Mouse (Mus musculus) stomach, embryonic 15.5 days (tissue): ENCODE results near the gene Pigyl. TPM values are rescaled to one million over a fixed set of nuclear protein-coding genes. Genes with fewer than 3 reads are reported as not detected.

ENCODE experiments used
- ATAC-seq: fragments of 200-750 bp; cut with Nextera tagmentation; 2 replicates; pipeline ENCODE4 v1.8.0; 2017; ENCODE audit warnings: low read depth, moderate number of reproducible peaks, moderate TSS enrichment; ENCODE audit not compliant: insufficient read depth, low FRiP score
- H3K27ac ChIP-seq: fragments of 300-500 bp; sonication (generic); 2 replicates; pipeline ENCODE4 v1.5.1; 2015; ENCODE audit warnings: mild to moderate bottlenecking, inconsistent platforms
- H3K27me3 ChIP-seq: fragments of 300-500 bp; sonication (generic); replicated peaks from 2 replicates; pipeline ENCODE4 v1.6.1; 2015; ENCODE audit warnings: inconsistent platforms
- H3K36me3 ChIP-seq: fragments of 300-500 bp; sonication (generic); 2 replicates; pipeline ENCODE4 v1.6.1; 2015; ENCODE audit warnings: inconsistent platforms
- H3K4me1 ChIP-seq: fragments of 300-500 bp; sonication (generic); 2 replicates; pipeline ENCODE4 v1.6.1; 2015; ENCODE audit warnings: inconsistent platforms
- H3K4me2 ChIP-seq: fragments of 300-500 bp; sonication (generic); 2 replicates; pipeline ENCODE4 v1.6.1; 2015; ENCODE audit warnings: mild to moderate bottlenecking, inconsistent platforms
- H3K4me3 ChIP-seq: fragments of 300-500 bp; sonication (generic); replicated peaks from 2 replicates; pipeline ENCODE4 v1.5.1; 2015; ENCODE audit warnings: inconsistent platforms
- H3K9ac ChIP-seq: fragments of 300-500 bp; sonication (generic); 2 replicates; pipeline ENCODE4 v1.6.1; 2015; ENCODE audit warnings: inconsistent platforms
- H3K9me3 ChIP-seq: fragments of 300-500 bp; sonication (generic); 2 replicates; pipeline ENCODE4 v1.6.1; 2016; ENCODE audit warnings: inconsistent platforms
- WGBS: fragments of 180-500 bp; shearing (Covaris S2); methylation state at CpG from one replicate; pipeline ENCODE4 v1.1.7; 2015; 5-methylcytosine and 5-hydroxymethylcytosine counted together
- polyA plus RNA-seq: library from polyadenylated mRNA; unstranded; fragments of >200 nt; fragmentation: Nextera tagmentation; extraction: Ambion mirVana; gene quantifications from 2 replicates; pipeline ENCODE4 v1.2.1, GENCODE M21; 2015

Gene Pigyl
- polyA plus RNA-seq, 1 experiment from 2014 or later = 88.6 TPM

GRCm38 (mm10) chr9:22125246-22126027 lies 31.2 kb upstream of the Pigyl start:
- H3K9me3 ChIP-seq = no peaks in the 10 kb centered on the region
- no peak for ATAC-seq
- no peak overlapping the region for H3K27ac ChIP-seq
- H3K27me3 ChIP-seq = no peaks in the 10 kb centered on the region
- H3K36me3 ChIP-seq = no peaks in the 10 kb centered on the region
- WGBS = 90% methylated on average over 15 of the region's 15 CpGs
- H3K4me3 ChIP-seq = no peak overlapping the region
- no peak overlapping the region for H3K9ac ChIP-seq
- no peaks in the 10 kb centered on the region for H3K4me1 ChIP-seq
- H3K4me2 ChIP-seq = no peak overlapping the region

- H3K36me3 ChIP-seq = no peaks in the 10 kb centered on the region
- H3K9me3 ChIP-seq = no peaks in the 10 kb centered on the region
- WGBS = 3% methylated on average over 35 of the region's 35 CpGs
- peak overlapping the region; percentile 32; the same call in 1 of the 2 replicates for H3K27ac ChIP-seq
- peak overlapping the region; percentile 40 for H3K9ac ChIP-seq
- H3K4me3 ChIP-seq = peak overlapping the region; percentile 44
- H3K4me1 ChIP-seq = peaks cover 14% of the 10 kb centered on the region
- no peaks in the 10 kb centered on the region for H3K27me3 ChIP-seq
- peak overlapping the region; percentile 87 for H3K4me2 ChIP-seq
- peak; percentile 63 for ATAC-seq
Observed at GRCm38 (mm10) chr9:22131226-22131981, 25.2 kb upstream of the Pigyl start.

GRCm38 (mm10) chr9:22132220-22132619 lies 24.4 kb upstream of the Pigyl start:
- Histone ChIP-seq H3K4me1 (peaks cover 14% of the 10 kb centered on the region), H3K4me2 (peak overlapping the region; percentile 87), H3K9me3 (no peaks in the 10 kb centered on the region), H3K36me3 (no peaks in the 10 kb centered on the region), H3K27me3 (no peaks in the 10 kb centered on the region), H3K9ac (no peak overlapping the region), H3K27ac (peak overlapping the region; percentile 32; the same call in 1 of the 2 replicates), H3K4me3 (peak overlapping the region; percentile 44)
- ATAC-seq = peak; percentile 9; the same call in 1 of the 2 replicates
- WGBS = 31% methylated on average over 11 of the region's 11 CpGs

GRCm38 (mm10) chr9:22134246-22134890 lies 22.3 kb upstream of the Pigyl start:
- 75% methylated on average over 7 of the region's 7 CpGs for WGBS
- no peaks in the 10 kb centered on the region for H3K27me3 ChIP-seq
- H3K4me3 ChIP-seq = no peak overlapping the region
- H3K36me3 ChIP-seq = no peaks in the 10 kb centered on the region
- no peak overlapping the region for H3K27ac ChIP-seq
- H3K9me3 ChIP-seq = no peaks in the 10 kb centered on the region
- H3K9ac ChIP-seq = no peak overlapping the region
- H3K4me2 ChIP-seq = no peak overlapping the region
- ATAC-seq = no peak
- H3K4me1 ChIP-seq = peaks cover 14% of the 10 kb centered on the region

GRCm38 (mm10) chr9:22134988-22135643 lies 21.5 kb upstream of the Pigyl start:
- Histone ChIP-seq H3K27ac (no peak overlapping the region), H3K4me3 (no peak overlapping the region), H3K4me2 (no peak overlapping the region), H3K27me3 (no peaks in the 10 kb centered on the region), H3K9me3 (no peaks in the 10 kb centered on the region), H3K9ac (no peak overlapping the region), H3K4me1 (peaks cover 14% of the 10 kb centered on the region), H3K36me3 (no peaks in the 10 kb centered on the region)
- WGBS = 74% methylated on average over 9 of the region's 9 CpGs
- ATAC-seq = 0 out of 2 replicates have a peak, but pooled peaks have one; percentile 6

- Histone ChIP-seq H3K27ac (0 out of 2 replicates have a peak within 1 kb of the TSS, but pooled peaks have one; percentile 11), H3K9ac (no peak within 1 kb of the TSS), H3K4me3 (no peak within 1 kb of the TSS), H3K4me2 (no peak within 1 kb of the TSS), H3K27me3 (no peaks in the 10 kb centered on the region), H3K9me3 (no peaks in the 10 kb centered on the region), H3K36me3 (no peaks in the 10 kb centered on the region), H3K4me1 (peaks cover 13% of the 10 kb centered on the region)
- ATAC-seq = peak; percentile 70; the same call in 1 of the 2 replicates
- WGBS = 65% methylated on average over 7 of the region's 7 CpGs
Observed at GRCm38 (mm10) chr9:22135644-22136390, 20.8 kb upstream of the Pigyl start, which contains the start of gene Acp5. Gene Acp5, minus strand, starts transcription at chr9:22135711.

- 21% methylated on average over 23 of the region's 23 CpGs for WGBS
- ATAC-seq = 0 out of 2 replicates have a peak, but pooled peaks have one; percentile 25
- H3K36me3 ChIP-seq = no peaks in the 10 kb centered on the region
- H3K9ac ChIP-seq = no peak overlapping the region
- H3K27ac ChIP-seq = 0 out of 2 replicates have a peak overlapping the region, but pooled peaks have one; percentile 11
- H3K4me2 ChIP-seq = no peak overlapping the region
- H3K27me3 ChIP-seq = no peaks in the 10 kb centered on the region
- peaks cover 1% of the 10 kb centered on the region; the same call in 1 of the 2 replicates for H3K4me1 ChIP-seq
- no peaks in the 10 kb centered on the region for H3K9me3 ChIP-seq
- H3K4me3 ChIP-seq = no peak overlapping the region
Observed at GRCm38 (mm10) chr9:22136765-22137547, 19.7 kb upstream of the Pigyl start.

GRCm38 (mm10) chr9:22138480-22138879 lies 18.2 kb upstream of the Pigyl start:
- no peak overlapping the region for H3K4me2 ChIP-seq
- H3K4me1 ChIP-seq = no peaks in the 10 kb centered on the region
- no peak overlapping the region for H3K27ac ChIP-seq
- ATAC-seq = no peak
- H3K36me3 ChIP-seq = no peaks in the 10 kb centered on the region
- WGBS = 32% methylated on average over 2 of the region's 2 CpGs
- H3K9ac ChIP-seq = no peak overlapping the region
- no peaks in the 10 kb centered on the region for H3K9me3 ChIP-seq
- H3K4me3 ChIP-seq = no peak overlapping the region
- H3K27me3 ChIP-seq = no peaks in the 10 kb centered on the region

- Histone ChIP-seq H3K9me3 (no peaks in the 10 kb centered on the region), H3K36me3 (no peaks in the 10 kb centered on the region), H3K4me2 (no peak overlapping the region), H3K27me3 (no peaks in the 10 kb centered on the region), H3K4me3 (no peak overlapping the region), H3K4me1 (no peaks in the 10 kb centered on the region), H3K9ac (no peak overlapping the region), H3K27ac (no peak overlapping the region)
- ATAC-seq = no peak
- 85% methylated on average over 5 of the region's 5 CpGs for WGBS
Observed at GRCm38 (mm10) chr9:22139746-22140145, 16.9 kb upstream of the Pigyl start.
